Mouse (Mus musculus): ENCODE measurements at regions not wholly inside any gene's neighbourhood (a gene's known extent, or its start where the extent isn't known, plus 50 kb on each side); places are given as distances from the start of the nearest gene placed in this dataset.

GRCm38 (mm10) chr12:74544172-74544571 lies 228.0 kb upstream of the Gm11042 start:
- H3K27me3 ChIP-seq (ENCODE audit: control insufficient read depth, insufficient read depth, low read length): no peaks in the 10 kb centered on the region
- DNase-seq: no peak
- no peak for TF ChIP-seq EP300 (IDR thresholded peaks at IDR 0.05; ENCODE audit: insufficient read depth, low read depth, low read length)
- no peak for TF ChIP-seq CTCF (IDR thresholded peaks at IDR 0.05)
- TF ChIP-seq POLR2A (IDR thresholded peaks at IDR 0.05; ENCODE audit: insufficient read depth, low read depth, low read length): no peak
- no peak overlapping the region for H3K4me3 ChIP-seq
- no peak overlapping the region for H3K27ac ChIP-seq
- no peaks in the 10 kb centered on the region for H3K79me2 ChIP-seq (replicated peaks; ENCODE audit: control insufficient read depth, insufficient read depth, low read length)
- H3K9ac ChIP-seq (ENCODE audit: low read depth, low read length): no peak overlapping the region
- no peaks in the 10 kb centered on the region for H3K4me1 ChIP-seq (ENCODE audit: control insufficient read depth, insufficient read depth, low read length)
- 90% methylated on average over 2 of the region's 2 CpGs for WGBS
- no peaks in the 10 kb centered on the region for H3K36me3 ChIP-seq (ENCODE audit: control insufficient read depth, insufficient read depth, low read length)
- intact Hi-C loops (cut with DNase I): no loop called here

DNA sequence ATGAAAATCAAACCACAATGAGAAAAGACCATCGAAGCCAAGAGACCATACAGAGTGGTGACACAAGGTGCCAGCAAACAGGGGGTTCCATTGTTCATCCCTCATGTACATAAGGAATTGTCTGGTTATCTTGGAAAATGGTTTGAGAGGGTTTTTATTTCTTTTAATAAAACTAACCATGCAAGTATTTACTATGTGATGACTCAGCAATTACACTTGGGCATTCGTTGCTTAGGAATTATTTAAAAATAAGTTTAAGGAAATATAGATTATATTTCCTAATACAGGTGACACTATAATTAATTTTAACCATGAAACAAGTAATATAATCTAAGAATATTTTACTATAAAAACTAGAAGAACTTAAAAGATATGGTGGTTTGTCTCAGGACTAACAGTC lies 218.7 kb upstream of the Gm11042 start:
- Histone ChIP-seq H3K27ac (no peak overlapping the region), H3K4me1 (ENCODE audit: control insufficient read depth, insufficient read depth, low read length) (no peaks in the 10 kb centered on the region), H3K36me3 (ENCODE audit: control insufficient read depth, insufficient read depth, low read length) (no peaks in the 10 kb centered on the region), H3K9ac (ENCODE audit: low read depth, low read length) (no peak overlapping the region), H3K4me3 (no peak overlapping the region), H3K79me2 (replicated peaks; ENCODE audit: control insufficient read depth, insufficient read depth, low read length) (no peaks in the 10 kb centered on the region), H3K27me3 (ENCODE audit: control insufficient read depth, insufficient read depth, low read length) (no peaks in the 10 kb centered on the region)
- DNase-seq: no peak
- TF ChIP-seq POLR2A (IDR thresholded peaks at IDR 0.05; ENCODE audit: insufficient read depth, low read depth, low read length) (no peak), EP300 (IDR thresholded peaks at IDR 0.05; ENCODE audit: insufficient read depth, low read depth, low read length) (no peak), CTCF (IDR thresholded peaks at IDR 0.05) (no peak)
- intact Hi-C loops (cut with DNase I): no loop called here
- WGBS: 79% methylated on average over 2 of the region's 2 CpGs

- no peak overlapping the region for H3K27ac ChIP-seq
- TF ChIP-seq CTCF (IDR thresholded peaks at IDR 0.05): no peak
- TF ChIP-seq POLR2A (IDR thresholded peaks at IDR 0.05; ENCODE audit: insufficient read depth, low read depth, low read length): no peak
- no peak for TF ChIP-seq EP300 (IDR thresholded peaks at IDR 0.05; ENCODE audit: insufficient read depth, low read depth, low read length)
- 66% methylated on average over 5 of the region's 5 CpGs for WGBS
- H3K4me3 ChIP-seq: no peak overlapping the region
- intact Hi-C loops (cut with DNase I): no loop called here
- H3K36me3 ChIP-seq (ENCODE audit: control insufficient read depth, insufficient read depth, low read length): no peaks in the 10 kb centered on the region
- H3K79me2 ChIP-seq (replicated peaks; ENCODE audit: control insufficient read depth, insufficient read depth, low read length): no peaks in the 10 kb centered on the region
- no peaks in the 10 kb centered on the region for H3K4me1 ChIP-seq (ENCODE audit: control insufficient read depth, insufficient read depth, low read length)
- DNase-seq: peak; percentile 21 to 35
- H3K9ac ChIP-seq (ENCODE audit: low read depth, low read length): no peak overlapping the region
- no peaks in the 10 kb centered on the region for H3K27me3 ChIP-seq (ENCODE audit: control insufficient read depth, insufficient read depth, low read length)
Measured at GRCm38 (mm10) chr12:74528983-74529566, 212.9 kb upstream of the Gm11042 start.

- Histone ChIP-seq H3K4me3 (no peak overlapping the region), H3K36me3 (ENCODE audit: control insufficient read depth, insufficient read depth, low read length) (no peaks in the 10 kb centered on the region), H3K79me2 (replicated peaks; ENCODE audit: control insufficient read depth, insufficient read depth, low read length) (no peaks in the 10 kb centered on the region), H3K4me1 (ENCODE audit: control insufficient read depth, insufficient read depth, low read length) (no peaks in the 10 kb centered on the region), H3K27ac (no peak overlapping the region), H3K9ac (ENCODE audit: low read depth, low read length) (no peak overlapping the region), H3K27me3 (ENCODE audit: control insufficient read depth, insufficient read depth, low read length) (no peaks in the 10 kb centered on the region)
- intact Hi-C loops (cut with DNase I): no loop called here
- no peak for TF ChIP-seq CTCF (IDR thresholded peaks at IDR 0.05)
- TF ChIP-seq POLR2A (IDR thresholded peaks at IDR 0.05; ENCODE audit: insufficient read depth, low read depth, low read length): no peak
- no peak for TF ChIP-seq EP300 (IDR thresholded peaks at IDR 0.05; ENCODE audit: insufficient read depth, low read depth, low read length)
- no peak for DNase-seq
- WGBS: 63% methylated on average over 2 of the region's 2 CpGs
Measured at GRCm38 (mm10) chr12:74527190-74527621, 211.0 kb upstream of the Gm11042 start.

GRCm38 (mm10) chr12:74523988-74524387 lies 207.8 kb upstream of the Gm11042 start:
- H3K27ac ChIP-seq: no peak overlapping the region
- H3K9ac ChIP-seq (ENCODE audit: low read depth, low read length): no peak overlapping the region
- no peaks in the 10 kb centered on the region for H3K79me2 ChIP-seq (replicated peaks; ENCODE audit: control insufficient read depth, insufficient read depth, low read length)
- H3K4me1 ChIP-seq (ENCODE audit: control insufficient read depth, insufficient read depth, low read length): no peaks in the 10 kb centered on the region
- intact Hi-C loops (cut with DNase I): no loop called here
- no peaks in the 10 kb centered on the region for H3K27me3 ChIP-seq (ENCODE audit: control insufficient read depth, insufficient read depth, low read length)
- TF ChIP-seq CTCF (IDR thresholded peaks at IDR 0.05): no peak
- no peak for TF ChIP-seq POLR2A (IDR thresholded peaks at IDR 0.05; ENCODE audit: insufficient read depth, low read depth, low read length)
- TF ChIP-seq EP300 (IDR thresholded peaks at IDR 0.05; ENCODE audit: insufficient read depth, low read depth, low read length): no peak
- DNase-seq: no peak
- no peaks in the 10 kb centered on the region for H3K36me3 ChIP-seq (ENCODE audit: control insufficient read depth, insufficient read depth, low read length)
- H3K4me3 ChIP-seq: no peak overlapping the region

GRCm38 (mm10) chr12:74518032-74518431 lies 201.8 kb upstream of the Gm11042 start:
- no peaks in the 10 kb centered on the region for H3K36me3 ChIP-seq (ENCODE audit: control insufficient read depth, insufficient read depth, low read length)
- no peaks in the 10 kb centered on the region for H3K79me2 ChIP-seq (replicated peaks; ENCODE audit: control insufficient read depth, insufficient read depth, low read length)
- TF ChIP-seq CTCF (IDR thresholded peaks at IDR 0.05): no peak
- TF ChIP-seq EP300 (IDR thresholded peaks at IDR 0.05; ENCODE audit: insufficient read depth, low read depth, low read length): no peak
- TF ChIP-seq POLR2A (IDR thresholded peaks at IDR 0.05; ENCODE audit: insufficient read depth, low read depth, low read length): no peak
- no peaks in the 10 kb centered on the region for H3K27me3 ChIP-seq (ENCODE audit: control insufficient read depth, insufficient read depth, low read length)
- DNase-seq: no peak
- H3K27ac ChIP-seq: no peak overlapping the region
- no peak overlapping the region for H3K9ac ChIP-seq (ENCODE audit: low read depth, low read length)
- intact Hi-C loops (cut with DNase I): no loop called here
- no peak overlapping the region for H3K4me3 ChIP-seq
- 91% methylated on average over 6 of the region's 6 CpGs for WGBS
- H3K4me1 ChIP-seq (ENCODE audit: control insufficient read depth, insufficient read depth, low read length): no peaks in the 10 kb centered on the region
